Mouse (Mus musculus) cerebellum, adult 18-20 months (tissue): ENCODE measurements around the gene Gm4792.

Experiments used
- DNase-seq, 2 experiments: peaks; one replicate each; pipeline ENCODE4 v3.0.0; 2021

The Gm4792 gene

GRCm38 (mm10) chr10:94298471-94298870 lies at the start of gene Gm4792:
TSS of gene Gm4792 (minus strand) at chr10:94298703.
- no peak for DNase-seq

GRCm38 (mm10) chr10:94347959-94348358 lies 49.5 kb upstream of the Gm4792 start:
- no peak for DNase-seq

- DNase-seq: no peak
These were observed 48.8 kb upstream of the Gm4792 start for GRCm38 (mm10) chr10:94347296-94347695.

GRCm38 (mm10) chr10:94346596-94346995 lies 48.1 kb upstream of the Gm4792 start:
- DNase-seq: no peak

- no peak for DNase-seq
These were observed 47.2 kb upstream of the Gm4792 start for GRCm38 (mm10) chr10:94345509-94346252.

- no peak for DNase-seq
These were observed 46.3 kb upstream of the Gm4792 start for GRCm38 (mm10) chr10:94344631-94345417.

GRCm38 (mm10) chr10:94343581-94343980 lies 45.1 kb upstream of the Gm4792 start:
- DNase-seq: no peak

GRCm38 (mm10) chr10:94342256-94342655 lies 43.8 kb upstream of the Gm4792 start:
- DNase-seq: no peak

GRCm38 (mm10) chr10:94341501-94341900 lies 43.0 kb upstream of the Gm4792 start:
- DNase-seq: no peak

GRCm38 (mm10) chr10:94336071-94336470 lies 37.6 kb upstream of the Gm4792 start:
- no peak for DNase-seq

GRCm38 (mm10) chr10:94335047-94335446 lies 36.5 kb upstream of the Gm4792 start:
- no peak for DNase-seq

- no peak for DNase-seq
These were observed 34.8 kb upstream of the Gm4792 start for GRCm38 (mm10) chr10:94333328-94333727.

- no peak for DNase-seq
These were observed 34.0 kb upstream of the Gm4792 start for GRCm38 (mm10) chr10:94332358-94333137.

- DNase-seq: no peak
These were observed 31.5 kb upstream of the Gm4792 start for GRCm38 (mm10) chr10:94329962-94330361.

- no peak for DNase-seq
These were observed 20.1 kb upstream of the Gm4792 start for GRCm38 (mm10) chr10:94318574-94318973.

- DNase-seq: no peak
These were observed 14.6 kb upstream of the Gm4792 start for GRCm38 (mm10) chr10:94313146-94313545.

GRCm38 (mm10) chr10:94312007-94312715 lies 13.7 kb upstream of the Gm4792 start:
- DNase-seq: peak; percentile 23 to 44

- DNase-seq: peak; percentile 13 to 27
These were observed 13.1 kb upstream of the Gm4792 start, which contains the start of gene Tmcc3 for GRCm38 (mm10) chr10:94311511-94312006. TSS of gene Tmcc3 (plus strand) at chr10:94311949.

- DNase-seq: no peak
These were observed 12.2 kb upstream of the Gm4792 start for GRCm38 (mm10) chr10:94310499-94311267.

- no peak for DNase-seq
These were observed 7.0 kb upstream of the Gm4792 start for GRCm38 (mm10) chr10:94305526-94305925.

GRCm38 (mm10) chr10:94304064-94304657 lies 5.7 kb upstream of the Gm4792 start:
- no peak for DNase-seq
